Mouse (Mus musculus) stomach, postnatal 0 days (tissue): ENCODE measurements around the gene Ifitm1.

Experiments used
- CTCF ChIP-seq: IDR thresholded peaks from 2 replicates; pipeline ENCODE4 v1.5.1; 2016; ENCODE audit warnings: antibody characterized with exemption, low read depth, mild to moderate bottlenecking, moderate library complexity
- EP300 ChIP-seq: optimal IDR thresholded peaks from 2 replicates; pipeline ENCODE3; 2016; ENCODE audit warnings: antibody characterized with exemption

GRCm38 (mm10) chr7:140939669-140940171 lies 27.3 kb upstream of the Ifitm1 start:
- TF ChIP-seq CTCF, result no peak
- no peak for TF ChIP-seq EP300
